Mouse (Mus musculus) kidney, postnatal 10 days (tissue): Measurements from ENCODE around the gene Naaladl2.
"Not testable (repeated sequence)": the region's sequence is repeated elsewhere in the genome, so short reads cannot be mapped to it uniquely, and the experiment has no call there.

Experiments used
- DNase-seq: peaks from one replicate; pipeline ENCODE4 v3.0.0; 2021; ENCODE audit warnings: mixed read lengths

Gene Naaladl2

GRCm38 (mm10) chr3:25143555-25144311, at the start of gene Naaladl2:
Naaladl2 (minus strand) TSS chr3:25144261.
- DNase-seq: peak; percentile 73

- DNase-seq: no peak
These were observed 7.7 kb upstream of the Naaladl2 start for GRCm38 (mm10) chr3:25151721-25152120.

- no peak for DNase-seq
These were observed 3.2 kb upstream of the Naaladl2 start for GRCm38 (mm10) chr3:25147271-25147670.

GRCm38 (mm10) chr3:25144961-25145697, 1.1 kb upstream of the Naaladl2 start:
- DNase-seq: no peak

GRCm38 (mm10) chr3:25143111-25143510, 950 bp downstream of the Naaladl2 start:
- no peak for DNase-seq

GRCm38 (mm10) chr3:25131848-25132247, 12.2 kb downstream of the Naaladl2 start:
- DNase-seq: no peak

- no peak for DNase-seq
These were observed 16.2 kb downstream of the Naaladl2 start for GRCm38 (mm10) chr3:25127864-25128263.

- DNase-seq: no peak
These were observed 18.9 kb downstream of the Naaladl2 start for GRCm38 (mm10) chr3:25124919-25125846.

GRCm38 (mm10) chr3:25113107-25113506, 31.0 kb downstream of the Naaladl2 start:
- DNase-seq: no peak

GRCm38 (mm10) chr3:25108997-25109396, 35.1 kb downstream of the Naaladl2 start:
- DNase-seq: peak; percentile 49

GRCm38 (mm10) chr3:25092986-25093385, 51.1 kb downstream of the Naaladl2 start:
- DNase-seq: no peak

- DNase-seq: no peak
These were observed 68.3 kb downstream of the Naaladl2 start for GRCm38 (mm10) chr3:25075785-25076184.

GRCm38 (mm10) chr3:25074266-25074665, 69.8 kb downstream of the Naaladl2 start:
- DNase-seq: no peak

GRCm38 (mm10) chr3:25073821-25074220, 70.2 kb downstream of the Naaladl2 start:
- no peak for DNase-seq

- no peak for DNase-seq
These were observed 80.8 kb downstream of the Naaladl2 start for GRCm38 (mm10) chr3:25063217-25063616.

GRCm38 (mm10) chr3:25052975-25053374, 91.1 kb downstream of the Naaladl2 start:
- no peak for DNase-seq

GRCm38 (mm10) chr3:25019972-25020371, 124.1 kb downstream of the Naaladl2 start:
- DNase-seq: no peak

- no peak for DNase-seq
These were observed 133.3 kb downstream of the Naaladl2 start for GRCm38 (mm10) chr3:25010751-25011150.

- DNase-seq: not testable (repeated sequence)
These were observed 137.3 kb downstream of the Naaladl2 start for GRCm38 (mm10) chr3:25006802-25007201.

- DNase-seq: no peak
These were observed 151.5 kb downstream of the Naaladl2 start for GRCm38 (mm10) chr3:24992577-24992976.

GRCm38 (mm10) chr3:24992078-24992477, 152.0 kb downstream of the Naaladl2 start:
- DNase-seq: no peak

- DNase-seq: no peak
These were observed 161.9 kb downstream of the Naaladl2 start for GRCm38 (mm10) chr3:24982111-24982510.

- no peak for DNase-seq
These were observed 201.9 kb downstream of the Naaladl2 start for GRCm38 (mm10) chr3:24942170-24942569.
